18 mouse cellular contexts compared by ENCODE assay signal in genomic region chr9:48764311-48764710, GRCm38 (mm10).
"Had no signal": no experiment of that assay in that cellular context is flagged by ENCODE, and none has a peak within 500 bp of the region (broad histone marks: within the 10 kb centered on the region; RNA-seq: fewer than 3 reads in every experiment).

No protein-coding gene starts in this region.

- H3K9me3 ChIP-seq: midbrain, embryonic 13.5 days; neural tube, embryonic 13.5 days; neural tube, embryonic 15.5 days had no signal

- ATAC-seq: midbrain, embryonic 13.5 days; midbrain, embryonic 16.5 days had no signal

- H3K4me2 ChIP-seq: lung, embryonic 14.5 days; midbrain, embryonic 11.5 days; midbrain, embryonic 13.5 days; neural tube, embryonic 13.5 days; neural tube, embryonic 15.5 days had no signal

- H3K27ac ChIP-seq: midbrain, embryonic 13.5 days; neural tube, embryonic 13.5 days; neural tube, embryonic 15.5 days had no signal

- H3K36me3 ChIP-seq: midbrain, embryonic 13.5 days; neural tube, embryonic 13.5 days; neural tube, embryonic 15.5 days had no signal

- H3K4me3 ChIP-seq: midbrain, embryonic 13.5 days; myocyte; neural tube, embryonic 13.5 days; neural tube, embryonic 15.5 days had no signal

- H3K27me3 ChIP-seq: midbrain, embryonic 13.5 days; neural tube, embryonic 13.5 days; neural tube, embryonic 15.5 days had no signal

- DNase-seq: lung, adult 18-20 months; lung, embryonic 14.5 days; lung, postnatal 10 days; lung, postnatal 4 days; retina, postnatal 1 day; right cerebral cortex, adult 18-20 months; right cerebral cortex, postnatal 25 days; right cerebral cortex, postnatal 4 days; spleen, adult 18-20 months; thymus, adult 18-20 months; thymus, postnatal 14 days; thymus, postnatal 36 days had no signal

- H3K9ac ChIP-seq: lung, embryonic 14.5 days; midbrain, embryonic 13.5 days; neural tube, embryonic 13.5 days; neural tube, embryonic 15.5 days had no signal
